ENCODE assay signal across 12 mouse cellular contexts in genomic region chr11:77950125-77950685, GRCm38 (mm10). TPM values are rescaled to one million over a fixed set of nuclear protein-coding genes. Genes with fewer than 3 reads are reported as not detected.
"Had no signal": no experiment of that assay in that cellular context is flagged by ENCODE, and none has a peak within 500 bp of the region (broad histone marks: within the 10 kb centered on the region; RNA-seq: fewer than 3 reads in every experiment).

No protein-coding gene starts in this region.

- H3K27ac ChIP-seq: kidney, postnatal 0 days; limb, embryonic 13.5 days; liver, embryonic 14.5 days; midbrain, embryonic 13.5 days; stomach, embryonic 15.5 days had no signal

- ATAC-seq: midbrain, embryonic 13.5 days had no signal

- H3K9me3 ChIP-seq: limb, embryonic 13.5 days; midbrain, embryonic 13.5 days; stomach, embryonic 15.5 days had no signal

- H3K4me3 ChIP-seq: limb, embryonic 13.5 days; midbrain, embryonic 13.5 days; stomach, embryonic 15.5 days had no signal

- H3K36me3 ChIP-seq: limb, embryonic 13.5 days; stomach, embryonic 15.5 days had no signal

- DNase-seq: lung, adult 18-20 months; lung, postnatal 36 days; right cerebral cortex, postnatal 14 days; thymus, postnatal 36 days had no signal

- H3K9ac ChIP-seq: limb, embryonic 13.5 days; liver, embryonic 14.5 days; midbrain, embryonic 13.5 days; stomach, embryonic 15.5 days had no signal

- H3K4me2 ChIP-seq: limb, embryonic 13.5 days; midbrain, embryonic 13.5 days; stomach, embryonic 15.5 days had no signal

RNA-seq across cellular contexts. Expression of gene Sez6, which starts 19.6 kb away (rescaled TPM):
- total RNA-seq: liver, adult 2 months; megakaryocyte progenitor cell, adult 5-6 weeks had no signal
- polyA plus RNA-seq: liver, adult 2 months; spleen, adult 2 months had no signal
